Mouse (Mus musculus) embryonic facial prominence, embryonic 12.5 days (tissue): ENCODE measurements at regions not wholly inside any gene's neighbourhood (a gene's known extent, or its start where the extent isn't known, plus 50 kb on each side); places are given as distances from the start of the nearest gene placed in this dataset.
A peak's percentile ranks its signal among the peaks of the same experiment; 100 is the strongest.

Source experiments
- ATAC-seq: fragments of 200-750 bp; cut with Nextera tagmentation; 2 replicates; pipeline ENCODE4 v1.8.0; 2017; ENCODE audit not compliant: insufficient number of reproducible peaks, insufficient read depth, low FRiP score, low TSS enrichment
- H3K27ac ChIP-seq: fragments of 300-500 bp; sonication (generic); 2 replicates; pipeline ENCODE4 v1.5.1; 2016; ENCODE audit warnings: mild to moderate bottlenecking
- H3K27me3 ChIP-seq: fragments of 300-500 bp; sonication (generic); 2 replicates; pipeline ENCODE4 v1.6.1; 2016; ENCODE audit warnings: mild to moderate bottlenecking, moderate library complexity
- H3K36me3 ChIP-seq: fragments of 300-500 bp; sonication (generic); 2 replicates; pipeline ENCODE4 v1.6.1; 2016; ENCODE audit warnings: mild to moderate bottlenecking
- H3K4me1 ChIP-seq: fragments of 300-500 bp; sonication (generic); 2 replicates; pipeline ENCODE4 v1.6.1; 2016
- H3K4me2 ChIP-seq: fragments of 300-500 bp; sonication (generic); replicated peaks from 2 replicates; pipeline ENCODE4 v1.6.1; 2016; ENCODE audit warnings: mild to moderate bottlenecking, moderate library complexity
- H3K4me3 ChIP-seq: fragments of 300-500 bp; sonication (generic); 2 replicates; pipeline ENCODE4 v1.5.1; 2016; ENCODE audit warnings: mild to moderate bottlenecking
- H3K9ac ChIP-seq: fragments of 300-500 bp; sonication (generic); 2 replicates; pipeline ENCODE4 v1.6.1; 2016; ENCODE audit warnings: mild to moderate bottlenecking, moderate library complexity
- H3K9me3 ChIP-seq: fragments of 300-500 bp; sonication (generic); 2 replicates; pipeline ENCODE4 v1.6.1; 2016; ENCODE audit warnings: mild to moderate bottlenecking, moderate library complexity
- WGBS: fragments of 180-500 bp; shearing (Covaris S2); methylation state at CpG from one replicate; pipeline ENCODE4 v1.1.7; 2016; 5-methylcytosine and 5-hydroxymethylcytosine counted together

DNA sequence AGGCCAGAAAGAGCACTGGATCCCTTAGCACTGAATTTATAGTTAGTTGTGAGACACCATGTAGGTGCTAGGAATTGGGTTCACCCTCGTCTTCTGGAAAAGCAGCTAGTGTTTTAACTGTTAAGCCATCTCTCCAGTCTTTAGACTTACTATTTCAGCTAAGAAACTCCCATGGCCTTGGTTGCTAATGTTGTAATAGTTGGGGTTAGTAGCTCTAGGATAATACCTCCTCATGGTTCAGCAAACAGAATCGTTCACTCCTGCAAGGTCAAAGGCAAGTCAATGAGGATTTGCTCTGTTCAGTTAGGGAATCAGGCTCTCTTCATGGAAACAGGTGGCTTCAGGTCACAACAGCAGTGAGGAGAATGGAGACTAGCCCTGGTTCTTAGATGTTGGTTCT lies 118.7 kb upstream of the Kbtbd8 start:
- H3K27ac ChIP-seq, result no peak overlapping the region
- no peaks in the 10 kb centered on the region for H3K36me3 ChIP-seq
- no peaks in the 10 kb centered on the region for H3K4me1 ChIP-seq
- ATAC-seq, result no peak
- WGBS, result 92% methylated on average over 2 of the region's 2 CpGs
- H3K27me3 ChIP-seq, result no peaks in the 10 kb centered on the region
- H3K9me3 ChIP-seq, result no peaks in the 10 kb centered on the region
- H3K9ac ChIP-seq, result no peak overlapping the region
- no peak overlapping the region for H3K4me2 ChIP-seq
- no peak overlapping the region for H3K4me3 ChIP-seq

DNA sequence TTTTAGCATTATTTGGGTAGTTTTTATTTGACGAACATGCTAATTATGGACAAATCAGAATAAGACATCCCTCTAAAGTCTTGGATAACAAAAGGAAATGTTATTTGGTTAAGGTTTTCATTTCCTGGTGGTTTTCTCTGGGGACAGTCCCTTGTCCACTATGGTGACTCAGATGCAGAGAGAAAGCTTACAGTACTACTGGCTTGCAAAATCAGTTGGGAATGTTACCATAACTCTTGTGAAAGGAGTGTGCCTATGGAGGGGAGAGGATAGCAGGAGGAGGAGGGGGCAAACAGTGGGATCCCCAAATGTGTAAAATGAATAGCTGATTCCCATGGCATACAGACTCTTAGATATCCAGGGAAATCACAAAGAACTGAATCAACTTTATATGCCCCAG lies 122.7 kb upstream of the Kbtbd8 start:
- no peak for ATAC-seq
- Histone ChIP-seq H3K27me3 (no peaks in the 10 kb centered on the region), H3K4me3 (no peak overlapping the region), H3K9ac (no peak overlapping the region), H3K9me3 (no peaks in the 10 kb centered on the region), H3K36me3 (no peaks in the 10 kb centered on the region), H3K4me2 (no peak overlapping the region), H3K27ac (no peak overlapping the region), H3K4me1 (no peaks in the 10 kb centered on the region)
- 85% methylated on average over 1 of the region's 1 CpGs for WGBS

DNA sequence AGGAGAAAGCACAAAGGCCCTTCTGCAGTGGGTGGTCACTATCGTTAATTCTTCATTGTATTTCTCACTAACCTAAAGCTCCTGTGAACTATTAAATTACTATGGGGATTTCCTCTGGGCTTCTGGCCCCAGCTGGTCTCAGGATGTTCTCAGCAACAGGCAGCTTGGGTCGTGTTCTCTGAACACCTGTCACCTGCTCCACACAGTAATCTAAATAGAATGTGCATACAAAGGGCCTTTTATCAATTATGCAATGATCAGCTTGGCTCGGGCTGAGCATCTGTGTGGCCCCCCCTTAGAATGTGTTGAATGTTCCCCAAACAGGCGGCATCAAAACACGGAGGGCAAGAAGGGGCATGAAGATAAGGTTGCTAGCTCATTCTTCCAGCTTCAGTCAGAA lies 129.6 kb upstream of the Kbtbd8 start:
- Histone ChIP-seq H3K4me2 (no peak overlapping the region), H3K4me3 (no peak overlapping the region), H3K27me3 (no peaks in the 10 kb centered on the region), H3K9me3 (0 out of 2 replicates have a peak, but pooled peaks cover 3% of the 10 kb centered on the region), H3K27ac (no peak overlapping the region), H3K9ac (no peak overlapping the region), H3K36me3 (no peaks in the 10 kb centered on the region), H3K4me1 (no peaks in the 10 kb centered on the region)
- WGBS, result 41% methylated on average over 5 of the region's 5 CpGs
- peak; percentile 28; the same call in 1 of the 2 replicates for ATAC-seq

DNA sequence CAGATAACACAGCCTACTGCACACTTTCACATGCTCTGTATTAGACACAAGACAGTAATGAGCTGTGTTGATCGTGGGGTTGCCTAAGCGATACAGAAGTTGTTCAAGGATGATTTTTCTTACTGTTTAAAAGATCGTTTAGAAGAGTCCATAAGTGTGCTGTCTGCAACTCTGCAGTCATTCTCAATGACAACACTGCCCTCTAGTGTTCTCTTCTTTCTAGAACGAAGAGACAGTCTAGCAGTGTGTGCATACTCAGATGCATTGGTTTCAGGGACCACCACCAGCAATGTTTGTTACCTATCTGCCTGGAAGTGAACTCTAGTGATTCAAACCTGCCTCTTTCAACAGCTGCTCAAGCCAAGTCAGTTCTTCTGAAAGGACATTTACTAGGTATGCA lies 130.7 kb upstream of the Kbtbd8 start:
- Histone ChIP-seq H3K36me3 (no peaks in the 10 kb centered on the region), H3K4me2 (no peak overlapping the region), H3K9me3 (0 out of 2 replicates have a peak, but pooled peaks cover 3% of the 10 kb centered on the region), H3K27ac (no peak overlapping the region), H3K27me3 (no peaks in the 10 kb centered on the region), H3K9ac (no peak overlapping the region), H3K4me1 (0 out of 2 replicates have a peak, but pooled peaks cover 4% of the 10 kb centered on the region), H3K4me3 (no peak overlapping the region)
- 18% methylated on average over 4 of the region's 4 CpGs for WGBS
- peak; percentile 79; the same call in 1 of the 2 replicates for ATAC-seq

DNA sequence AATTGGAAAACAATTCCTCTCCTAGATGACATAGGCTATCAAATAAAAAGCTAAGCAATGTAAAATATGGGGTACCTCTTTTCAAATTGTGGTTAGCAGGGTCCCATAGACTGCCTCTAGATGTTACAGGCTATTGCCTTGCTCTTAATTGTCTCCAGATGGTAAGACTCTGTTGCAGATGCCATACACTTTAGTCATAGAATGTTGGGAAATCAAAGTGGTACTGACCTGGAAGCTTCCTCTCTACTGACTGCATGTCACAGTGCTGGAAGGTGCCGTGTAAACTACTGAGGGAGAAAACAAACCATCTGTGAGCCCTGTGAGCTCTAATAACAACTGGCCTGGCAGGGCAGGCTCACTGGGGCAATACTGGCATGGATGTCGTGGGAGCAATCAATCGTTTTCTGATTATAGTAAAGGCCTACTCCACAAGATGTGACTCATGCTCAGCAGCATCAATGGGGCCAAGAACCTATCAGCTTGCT lies 132.6 kb upstream of the Kbtbd8 start:
- H3K9ac ChIP-seq, result no peak overlapping the region

DNA sequence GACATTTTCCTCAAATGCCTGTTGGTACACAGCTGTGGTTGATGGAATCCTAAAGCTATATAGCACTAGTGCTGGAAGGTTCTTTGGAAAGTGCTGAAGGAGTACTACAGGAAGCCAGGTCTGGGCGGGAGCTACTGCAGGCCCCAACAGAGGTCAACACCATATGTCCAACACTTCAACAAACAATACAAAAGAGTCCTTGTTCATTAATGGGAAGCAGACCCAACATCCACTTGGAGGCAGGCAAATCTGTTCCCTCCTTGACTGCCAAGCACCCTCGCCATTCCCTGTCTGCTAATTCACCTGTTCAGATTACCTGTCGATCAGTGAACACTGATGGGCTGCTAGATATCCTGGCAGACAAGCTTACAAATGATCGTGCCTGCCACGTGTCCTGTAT lies 148.4 kb upstream of the Kbtbd8 start:
- no peak overlapping the region for H3K4me3 ChIP-seq
- no peak overlapping the region for H3K27ac ChIP-seq
- no peaks in the 10 kb centered on the region for H3K36me3 ChIP-seq
- peaks cover 5% of the 10 kb centered on the region; the same call in 1 of the 2 replicates for H3K4me1 ChIP-seq
- no peak overlapping the region for H3K4me2 ChIP-seq
- no peak overlapping the region for H3K9ac ChIP-seq
- H3K9me3 ChIP-seq, result no peaks in the 10 kb centered on the region
- no peaks in the 10 kb centered on the region for H3K27me3 ChIP-seq
- WGBS, result 32% methylated on average over 5 of the region's 5 CpGs
- no peak for ATAC-seq

More for the DNA sequence above, 132.6 kb upstream of the Kbtbd8 start:
- Histone ChIP-seq H3K9me3 (0 out of 2 replicates have a peak, but pooled peaks cover 3% of the 10 kb centered on the region), H3K4me2 (no peak overlapping the region), H3K36me3 (no peaks in the 10 kb centered on the region), H3K4me1 (0 out of 2 replicates have a peak, but pooled peaks cover 4% of the 10 kb centered on the region), H3K27me3 (no peaks in the 10 kb centered on the region), H3K27ac (no peak overlapping the region), H3K4me3 (no peak overlapping the region)
- WGBS, result 70% methylated on average over 3 of the region's 3 CpGs
- no peak for ATAC-seq

DNA sequence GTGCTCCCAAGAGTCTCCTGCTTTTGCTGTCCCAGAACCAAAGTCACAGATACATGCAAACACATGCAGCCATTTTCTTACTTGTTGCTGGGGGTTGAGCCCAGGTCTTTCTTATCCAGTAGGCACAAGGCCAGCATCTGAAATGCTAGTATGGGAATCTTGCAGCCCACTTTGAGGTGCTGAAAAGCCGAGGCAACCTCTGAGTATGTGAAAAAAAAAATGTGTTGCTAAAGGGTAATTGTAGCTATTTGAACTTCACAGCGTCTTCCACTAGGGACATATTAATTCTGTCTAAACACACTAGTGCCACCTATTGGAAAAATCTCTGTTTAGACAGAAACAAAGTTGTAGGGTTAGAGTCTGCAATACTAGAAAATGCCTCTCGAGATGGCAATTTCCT lies 150.1 kb upstream of the Kbtbd8 start:
- 0 out of 2 replicates have a peak overlapping the region, but pooled peaks have one; percentile 5 for H3K27ac ChIP-seq
- H3K9ac ChIP-seq, result no peak overlapping the region
- no peaks in the 10 kb centered on the region for H3K36me3 ChIP-seq
- H3K4me1 ChIP-seq, result peaks cover 5% of the 10 kb centered on the region; the same call in 1 of the 2 replicates
- no peaks in the 10 kb centered on the region for H3K9me3 ChIP-seq
- no peak for ATAC-seq
- H3K4me3 ChIP-seq, result no peak overlapping the region
- H3K4me2 ChIP-seq, result no peak overlapping the region
- H3K27me3 ChIP-seq, result no peaks in the 10 kb centered on the region
- WGBS, result 4% methylated on average over 3 of the region's 3 CpGs

DNA sequence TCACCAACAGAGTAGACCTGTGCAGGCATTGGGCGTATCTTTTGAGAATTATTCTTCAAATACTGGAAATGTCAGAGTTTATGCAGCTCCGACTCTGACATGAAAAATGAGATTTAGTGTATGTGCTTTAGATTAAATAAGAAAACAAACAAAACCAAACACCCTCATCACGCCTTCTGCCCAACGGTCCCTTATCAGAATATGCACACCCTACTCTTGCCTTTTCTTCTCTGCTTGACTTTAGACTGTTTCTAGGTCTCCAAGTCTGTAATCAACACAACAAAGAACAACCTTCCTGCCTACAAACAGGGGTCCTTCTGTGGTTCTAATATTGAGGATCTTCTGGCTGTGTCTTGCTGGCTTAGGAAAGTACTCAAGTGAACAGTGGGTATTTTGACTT lies 153.8 kb upstream of the Kbtbd8 start:
- no peaks in the 10 kb centered on the region for H3K9me3 ChIP-seq
- no peak overlapping the region for H3K4me2 ChIP-seq
- no peak overlapping the region for H3K9ac ChIP-seq
- WGBS, result 61% methylated on average over 4 of the region's 4 CpGs
- no peak overlapping the region for H3K4me3 ChIP-seq
- H3K27me3 ChIP-seq, result no peaks in the 10 kb centered on the region
- H3K4me1 ChIP-seq, result no peaks in the 10 kb centered on the region; the same call in 1 of the 2 replicates
- no peak for ATAC-seq
- no peak overlapping the region for H3K27ac ChIP-seq
- no peaks in the 10 kb centered on the region for H3K36me3 ChIP-seq

DNA sequence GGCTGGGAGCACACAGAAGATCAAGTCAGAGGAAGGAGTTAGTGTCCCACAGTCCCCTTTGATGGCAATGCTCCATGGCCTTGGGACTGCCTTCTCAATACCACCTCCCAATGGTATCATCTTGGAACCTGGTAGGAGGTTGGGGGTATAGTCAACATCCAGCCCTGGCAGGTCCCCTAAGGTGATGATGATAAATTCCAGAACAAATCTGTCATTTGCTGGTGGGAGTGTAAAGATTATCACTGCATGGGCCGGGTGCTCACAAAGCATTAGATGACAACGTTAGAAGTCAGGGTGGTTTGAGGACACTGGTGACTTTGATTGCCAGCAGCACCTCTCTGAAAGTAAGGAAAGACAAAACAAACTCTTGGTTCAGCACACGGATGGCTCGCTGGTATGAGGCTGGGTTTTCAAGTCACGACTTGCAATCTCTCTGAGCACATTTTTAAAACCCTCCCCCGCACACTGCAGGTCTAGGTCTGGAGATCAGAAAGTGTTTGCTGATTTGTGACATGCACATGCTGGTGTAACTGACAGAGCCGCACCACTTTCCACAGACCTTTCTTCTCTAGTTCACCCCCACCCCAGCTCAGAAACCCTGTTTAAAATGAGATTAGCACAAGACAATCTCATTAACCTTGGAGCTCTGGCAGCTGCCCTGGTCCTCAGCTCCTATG lies 154.5 kb upstream of the Kbtbd8 start:
- Histone ChIP-seq H3K27ac (no peak overlapping the region), H3K36me3 (no peaks in the 10 kb centered on the region), H3K9me3 (no peaks in the 10 kb centered on the region), H3K4me3 (no peak overlapping the region), H3K4me1 (no peaks in the 10 kb centered on the region; the same call in 1 of the 2 replicates), H3K9ac (no peak overlapping the region), H3K4me2 (no peak overlapping the region), H3K27me3 (no peaks in the 10 kb centered on the region)
- ATAC-seq, result no peak
- WGBS, result 43% methylated on average over 7 of the region's 7 CpGs

DNA sequence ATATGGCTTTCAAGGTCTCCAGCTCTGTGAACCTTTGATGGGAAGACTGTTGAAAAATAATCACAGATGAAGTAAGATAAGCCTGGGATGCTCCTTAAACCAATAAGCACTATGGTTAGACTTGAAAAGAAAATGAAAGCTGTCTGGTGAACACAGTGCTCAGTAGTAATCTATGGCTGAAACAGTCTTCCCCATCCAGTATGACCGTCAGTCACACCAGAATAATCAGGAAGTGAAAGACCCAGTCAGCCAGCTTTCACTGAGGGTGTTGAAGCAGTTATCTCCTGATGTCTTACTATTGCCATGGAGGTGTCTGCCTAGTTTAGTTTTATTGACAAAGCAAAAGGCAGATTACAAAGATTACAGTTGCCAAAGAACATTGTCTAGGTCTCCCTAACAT lies 155.2 kb upstream of the Kbtbd8 start:
- H3K4me3 ChIP-seq, result no peak overlapping the region
- 82% methylated on average over 1 of the region's 1 CpGs for WGBS
- no peaks in the 10 kb centered on the region for H3K27me3 ChIP-seq
- H3K36me3 ChIP-seq, result no peaks in the 10 kb centered on the region
- H3K9me3 ChIP-seq, result no peaks in the 10 kb centered on the region
- no peak overlapping the region for H3K27ac ChIP-seq
- no peaks in the 10 kb centered on the region; the same call in 1 of the 2 replicates for H3K4me1 ChIP-seq
- H3K9ac ChIP-seq, result no peak overlapping the region
- no peak for ATAC-seq
- no peak overlapping the region for H3K4me2 ChIP-seq

DNA sequence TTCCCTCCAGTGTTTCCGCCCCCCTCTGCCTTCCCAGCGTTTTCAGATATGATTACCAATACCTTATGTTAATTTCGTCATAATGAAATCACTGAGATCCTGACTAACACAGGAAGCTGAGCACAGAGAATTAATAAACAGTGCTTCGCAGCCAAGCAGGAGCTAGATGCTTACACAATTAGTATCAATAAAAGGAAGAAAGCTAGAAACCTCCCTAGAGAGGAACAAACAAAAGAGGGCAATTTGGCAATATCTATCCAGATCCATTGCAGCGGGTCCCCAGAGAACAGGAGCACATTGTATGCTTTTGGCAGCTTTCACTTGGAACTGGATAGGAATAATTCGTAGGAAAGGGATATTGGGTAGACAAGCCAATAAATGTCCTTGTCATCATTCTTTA lies 159.1 kb upstream of the Kbtbd8 start:
- Histone ChIP-seq H3K9ac (no peak overlapping the region), H3K36me3 (no peaks in the 10 kb centered on the region), H3K4me3 (no peak overlapping the region), H3K4me2 (no peak overlapping the region), H3K4me1 (no peaks in the 10 kb centered on the region), H3K9me3 (no peaks in the 10 kb centered on the region), H3K27ac (no peak overlapping the region), H3K27me3 (no peaks in the 10 kb centered on the region)
- ATAC-seq, result no peak
- WGBS, result 80% methylated on average over 6 of the region's 6 CpGs

DNA sequence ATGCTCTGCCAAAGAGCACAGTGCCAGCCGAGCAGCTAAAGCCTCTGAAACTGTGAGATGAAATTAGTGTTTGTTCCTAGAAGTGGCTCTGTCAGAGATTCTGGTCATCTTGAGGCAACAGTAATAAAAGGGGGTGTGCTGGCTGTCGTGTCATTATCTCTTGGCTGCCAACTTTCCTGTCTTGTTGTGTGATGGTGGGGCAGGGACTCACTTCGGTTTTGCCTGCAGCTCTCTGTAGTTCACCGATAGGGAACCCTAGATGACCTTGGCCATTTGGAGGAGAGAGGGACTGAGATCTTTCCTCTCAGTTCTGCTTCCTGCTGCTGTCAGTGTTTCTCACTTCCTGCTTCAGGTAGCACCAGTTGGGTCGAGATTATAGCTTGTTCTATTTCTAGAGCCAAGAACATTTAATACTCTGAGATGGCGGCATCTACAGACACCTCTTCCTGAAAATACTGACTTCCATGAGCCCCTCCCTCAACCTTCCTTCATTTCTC lies 159.8 kb upstream of the Kbtbd8 start:
- no peak overlapping the region for H3K9ac ChIP-seq
- WGBS, result 87% methylated on average over 6 of the region's 6 CpGs

More for the DNA sequence above, 159.8 kb upstream of the Kbtbd8 start:
- H3K4me3 ChIP-seq, result no peak overlapping the region
- no peaks in the 10 kb centered on the region for H3K27me3 ChIP-seq
- H3K4me2 ChIP-seq, result no peak overlapping the region
- H3K27ac ChIP-seq, result no peak overlapping the region
- no peaks in the 10 kb centered on the region for H3K4me1 ChIP-seq
- no peaks in the 10 kb centered on the region for H3K36me3 ChIP-seq
- no peak for ATAC-seq
- no peaks in the 10 kb centered on the region for H3K9me3 ChIP-seq
